Mouse (Mus musculus) E14TG2a.4 (cell line): ENCODE data around the gene Dhx37.

ENCODE experiments used
- H3K27me3 ChIP-seq: 2 replicates; pipeline ENCODE4 v1.6.1; 2014; ENCODE audit warnings: low read length, control low read depth; ENCODE audit not compliant: insufficient read depth
- H3K36me3 ChIP-seq: 2 replicates; pipeline ENCODE4 v1.6.1; 2014; ENCODE audit warnings: low read length, control low read depth; ENCODE audit not compliant: insufficient read depth
- H3K4me1 ChIP-seq: replicated peaks from 2 replicates; pipeline ENCODE4 v1.6.1; 2014; ENCODE audit warnings: low read depth, low read length, control low read depth
- H3K4me3 ChIP-seq: replicated peaks from 2 replicates; pipeline ENCODE4 v1.5.1; 2014; ENCODE audit warnings: mild to moderate bottlenecking, low read length
- H3K9me3 ChIP-seq: 2 replicates; pipeline ENCODE4 v1.6.1; 2014; ENCODE audit warnings: low read length, control low read depth
- CTCF ChIP-seq: conservative IDR thresholded peaks from 2 replicates; pipeline ENCODE4 v1.5.1; 2014; ENCODE audit warnings: low read length
- NANOG ChIP-seq: IDR thresholded peaks from 2 replicates; pipeline ENCODE4 v1.6.1; 2014; ENCODE audit warnings: borderline replicate concordance, low read length, mixed read lengths
- POU5F1 ChIP-seq: IDR thresholded peaks from 2 replicates; pipeline ENCODE4 v1.6.1; 2014; ENCODE audit warnings: low read length, borderline replicate concordance

Gene Dhx37

GRCm38 (mm10) chr5:125461868-125462445 lies 28.0 kb upstream of the Dhx37 start:
- Histone ChIP-seq H3K36me3 (peaks cover 21% of the 10 kb centered on the region; the same call in 1 of the 2 replicates), H3K4me1 (peaks cover 39% of the 10 kb centered on the region), H3K9me3 (no peaks in the 10 kb centered on the region), H3K4me3 (no peak overlapping the region), H3K27me3 (no peaks in the 10 kb centered on the region)
- no peak for TF ChIP-seq CTCF
- TF ChIP-seq NANOG, result no peak
- TF ChIP-seq POU5F1, result no peak

- Histone ChIP-seq H3K36me3 (peaks cover 30% of the 10 kb centered on the region), H3K4me1 (peaks cover 42% of the 10 kb centered on the region), H3K27me3 (no peaks in the 10 kb centered on the region), H3K4me3 (no peak overlapping the region), H3K9me3 (no peaks in the 10 kb centered on the region)
- TF ChIP-seq NANOG, result no peak
These were observed 26.7 kb upstream of the Dhx37 start for GRCm38 (mm10) chr5:125460574-125460973.

GRCm38 (mm10) chr5:125457538-125457937 lies 23.6 kb upstream of the Dhx37 start:
- Histone ChIP-seq H3K9me3 (no peaks in the 10 kb centered on the region), H3K4me3 (no peak overlapping the region), H3K4me1 (peaks cover 45% of the 10 kb centered on the region), H3K27me3 (no peaks in the 10 kb centered on the region), H3K36me3 (peaks cover 59% of the 10 kb centered on the region)
- TF ChIP-seq NANOG, result no peak
- TF ChIP-seq CTCF, result no peak
- TF ChIP-seq POU5F1, result no peak

- Histone ChIP-seq H3K36me3 (peaks cover 72% of the 10 kb centered on the region), H3K9me3 (no peaks in the 10 kb centered on the region), H3K4me1 (peaks cover 41% of the 10 kb centered on the region), H3K27me3 (no peaks in the 10 kb centered on the region), H3K4me3 (no peak overlapping the region)
- TF ChIP-seq NANOG (no peak), CTCF (no peak)
These were observed 22.2 kb upstream of the Dhx37 start for GRCm38 (mm10) chr5:125456100-125456499.

- Histone ChIP-seq H3K9me3 (no peaks in the 10 kb centered on the region), H3K4me3 (no peak overlapping the region), H3K27me3 (no peaks in the 10 kb centered on the region), H3K36me3 (peaks cover 76% of the 10 kb centered on the region), H3K4me1 (peaks cover 57% of the 10 kb centered on the region)
- TF ChIP-seq POU5F1 (no peak), CTCF (no peak), NANOG (no peak)
These were observed 18.7 kb upstream of the Dhx37 start for GRCm38 (mm10) chr5:125452573-125452972.

GRCm38 (mm10) chr5:125449306-125449705 lies 15.4 kb upstream of the Dhx37 start:
- H3K36me3 ChIP-seq, result peaks cover 71% of the 10 kb centered on the region
- TF ChIP-seq CTCF (no peak), POU5F1 (no peak), NANOG (no peak)
- H3K4me3 ChIP-seq, result no peak overlapping the region
- H3K9me3 ChIP-seq, result no peaks in the 10 kb centered on the region
- no peaks in the 10 kb centered on the region for H3K27me3 ChIP-seq
- H3K4me1 ChIP-seq, result peaks cover 68% of the 10 kb centered on the region

GRCm38 (mm10) chr5:125448631-125449030 lies 14.7 kb upstream of the Dhx37 start:
- TF ChIP-seq CTCF, result no peak
- no peak for TF ChIP-seq NANOG
- TF ChIP-seq POU5F1, result no peak
- peaks cover 70% of the 10 kb centered on the region for H3K4me1 ChIP-seq
- H3K27me3 ChIP-seq, result no peaks in the 10 kb centered on the region
- H3K36me3 ChIP-seq, result peaks cover 66% of the 10 kb centered on the region
- no peak overlapping the region for H3K4me3 ChIP-seq
- no peaks in the 10 kb centered on the region for H3K9me3 ChIP-seq

GRCm38 (mm10) chr5:125448026-125448425 lies 14.1 kb upstream of the Dhx37 start:
- peaks cover 63% of the 10 kb centered on the region for H3K36me3 ChIP-seq
- TF ChIP-seq POU5F1 (no peak), NANOG (no peak), CTCF (no peak)
- H3K27me3 ChIP-seq, result no peaks in the 10 kb centered on the region
- no peaks in the 10 kb centered on the region for H3K9me3 ChIP-seq
- no peak overlapping the region for H3K4me3 ChIP-seq
- peaks cover 75% of the 10 kb centered on the region for H3K4me1 ChIP-seq

GRCm38 (mm10) chr5:125446344-125446743 lies 12.4 kb upstream of the Dhx37 start:
- Histone ChIP-seq H3K4me1 (peaks cover 78% of the 10 kb centered on the region), H3K4me3 (no peak overlapping the region), H3K36me3 (peaks cover 46% of the 10 kb centered on the region), H3K9me3 (no peaks in the 10 kb centered on the region), H3K27me3 (no peaks in the 10 kb centered on the region)
- no peak for TF ChIP-seq CTCF
- TF ChIP-seq POU5F1, result no peak
- TF ChIP-seq NANOG, result no peak
